Mouse (Mus musculus) embryonic facial prominence, embryonic 11.5 days (tissue): ENCODE measurements around the gene D2hgdh. TPM values are rescaled to one million over a fixed set of nuclear protein-coding genes. Genes with fewer than 3 reads are reported as not detected.
"Not testable (repeated sequence)": the region's sequence is repeated elsewhere in the genome, so short reads cannot be mapped to it uniquely, and the experiment has no call there.

Experiments
- ATAC-seq: fragments of 200-750 bp; cut with Nextera tagmentation; replicated peaks from 2 replicates; pipeline ENCODE4 v1.8.0; 2017; ENCODE audit warnings: low read depth; ENCODE audit not compliant: insufficient number of reproducible peaks, low FRiP score, low TSS enrichment
- DNase-seq: peaks from one replicate; pipeline ENCODE4 v3.0.0-alpha.2; 2015; ENCODE audit warnings: low spot score
- H3K27ac ChIP-seq: fragments of 300-500 bp; sonication (generic); replicated peaks from 2 replicates; pipeline ENCODE4 v1.5.1; 2014; ENCODE audit warnings: mild to moderate bottlenecking, low read depth, low read length, control low read depth
- H3K27me3 ChIP-seq: fragments of 300-500 bp; sonication (generic); 2 replicates; pipeline ENCODE4 v1.6.1; 2014; ENCODE audit warnings: mild to moderate bottlenecking, low read length, moderate library complexity, mixed read lengths; ENCODE audit not compliant: control insufficient read depth, insufficient read depth
- H3K36me3 ChIP-seq: fragments of 300-500 bp; sonication (generic); replicated peaks from 2 replicates; pipeline ENCODE4 v1.6.1; 2014; ENCODE audit warnings: low read depth, mild to moderate bottlenecking, low read length, moderate library complexity, mixed read lengths; ENCODE audit not compliant: control insufficient read depth, insufficient read depth
- H3K4me1 ChIP-seq: fragments of 300-500 bp; sonication (generic); 2 replicates; pipeline ENCODE4 v1.6.1; 2014; ENCODE audit warnings: low read length, mixed read lengths; ENCODE audit not compliant: control insufficient read depth, insufficient read depth
- H3K4me2 ChIP-seq: fragments of 300-500 bp; sonication (generic); 2 replicates; pipeline ENCODE4 v1.6.1; 2014; ENCODE audit warnings: low read depth, mild to moderate bottlenecking, control low read depth, low read length, moderate library complexity
- H3K4me3 ChIP-seq: fragments of 300-500 bp; sonication (generic); 2 replicates; pipeline ENCODE4 v1.5.1; 2014; ENCODE audit warnings: low read depth, low read length, control low read depth
- H3K9ac ChIP-seq: fragments of 300-500 bp; sonication (generic); replicated peaks from 2 replicates; pipeline ENCODE4 v1.6.1; 2014; ENCODE audit warnings: mild to moderate bottlenecking, control low read depth, low read length
- H3K9me3 ChIP-seq: fragments of 300-500 bp; sonication (generic); replicated peaks from 2 replicates; pipeline ENCODE4 v1.6.1; 2016; ENCODE audit warnings: mild to moderate bottlenecking, low read length, inconsistent platforms, mixed read lengths; ENCODE audit not compliant: control insufficient read depth
- WGBS: fragments of 180-500 bp; shearing (Covaris S2); extraction: QIAGEN DNeasy Blood & Tissue Kit; methylation state at CpG from one replicate; pipeline ENCODE4 v1.1.7; 2014; 5-methylcytosine and 5-hydroxymethylcytosine counted together
- polyA plus RNA-seq: library from polyadenylated mRNA; unstranded; fragments of >200 nt; fragmentation: Nextera tagmentation; extraction: Ambion mirVana; gene quantifications from 2 replicates; pipeline ENCODE4 v1.2.1, GENCODE M21; 2014

The D2hgdh gene
- polyA plus RNA-seq, 1 experiment from 2014 or later: 8.4 TPM

- Histone ChIP-seq H3K9ac (no peak overlapping the region), H3K4me1 (no peaks in the 10 kb centered on the region), H3K4me3 (no peak overlapping the region), H3K27me3 (no peaks in the 10 kb centered on the region), H3K9me3 (no peaks in the 10 kb centered on the region), H3K27ac (no peak overlapping the region), H3K36me3 (no peaks in the 10 kb centered on the region), H3K4me2 (no peak overlapping the region)
- ATAC-seq: no peak
- DNase-seq: no peak
- WGBS: 83% methylated on average over 4 of the region's 4 CpGs
Observed at GRCm38 (mm10) chr1:93835211-93835610, 10.5 kb downstream of the D2hgdh start.

- Histone ChIP-seq H3K4me3 (no peak overlapping the region), H3K27ac (no peak overlapping the region), H3K9ac (no peak overlapping the region), H3K27me3 (no peaks in the 10 kb centered on the region), H3K36me3 (no peaks in the 10 kb centered on the region), H3K4me1 (no peaks in the 10 kb centered on the region), H3K4me2 (no peak overlapping the region), H3K9me3 (no peaks in the 10 kb centered on the region)
- 89% methylated on average over 6 of the region's 6 CpGs for WGBS
- DNase-seq (no peak), ATAC-seq (no peak)
Observed at GRCm38 (mm10) chr1:93835876-93836531, 11.3 kb downstream of the D2hgdh start.

- Histone ChIP-seq H3K4me3 (no peak overlapping the region), H3K4me1 (no peaks in the 10 kb centered on the region), H3K27me3 (no peaks in the 10 kb centered on the region), H3K9me3 (no peaks in the 10 kb centered on the region), H3K4me2 (no peak overlapping the region), H3K36me3 (no peaks in the 10 kb centered on the region), H3K27ac (no peak overlapping the region), H3K9ac (no peak overlapping the region)
- 89% methylated on average over 2 of the region's 2 CpGs for WGBS
- ATAC-seq (no peak), DNase-seq (no peak)
Observed at GRCm38 (mm10) chr1:93836532-93836913, 11.8 kb downstream of the D2hgdh start.

GRCm38 (mm10) chr1:93837335-93837734 is 12.6 kb downstream of the D2hgdh start:
- ATAC-seq: no peak
- DNase-seq: no peak
- Histone ChIP-seq H3K4me1 (no peaks in the 10 kb centered on the region), H3K4me2 (no peak overlapping the region), H3K27me3 (no peaks in the 10 kb centered on the region), H3K27ac (no peak overlapping the region), H3K9me3 (no peaks in the 10 kb centered on the region), H3K9ac (no peak overlapping the region), H3K4me3 (no peak overlapping the region), H3K36me3 (no peaks in the 10 kb centered on the region)
- 96% methylated on average over 7 of the region's 8 CpGs for WGBS

GRCm38 (mm10) chr1:93838569-93838968 is 13.9 kb downstream of the D2hgdh start:
- H3K27ac ChIP-seq, H3K9me3 ChIP-seq, H3K4me3 ChIP-seq, ATAC-seq, DNase-seq, H3K36me3 ChIP-seq, H3K27me3 ChIP-seq, H3K4me2 ChIP-seq, H3K4me1 ChIP-seq, H3K9ac ChIP-seq: not testable (repeated sequence)
- WGBS: 94% methylated on average over 6 of the region's 8 CpGs

- H3K36me3 ChIP-seq, DNase-seq, H3K27me3 ChIP-seq, H3K9ac ChIP-seq, ATAC-seq, H3K27ac ChIP-seq, H3K4me1 ChIP-seq, H3K4me3 ChIP-seq, H3K9me3 ChIP-seq, H3K4me2 ChIP-seq: not testable (repeated sequence)
- WGBS: 70% methylated on average over 1 of the region's 3 CpGs
Observed at GRCm38 (mm10) chr1:93845766-93846366, 21.2 kb downstream of the D2hgdh start.

GRCm38 (mm10) chr1:93855790-93856189 is 31.1 kb downstream of the D2hgdh start:
- 97% methylated on average over 4 of the region's 4 CpGs for WGBS
- not testable (repeated sequence) for H3K27me3 ChIP-seq, H3K27ac ChIP-seq, ATAC-seq, H3K4me2 ChIP-seq, H3K4me1 ChIP-seq, H3K36me3 ChIP-seq, DNase-seq, H3K9ac ChIP-seq, H3K9me3 ChIP-seq, H3K4me3 ChIP-seq

- DNase-seq: no peak
- H3K4me2 ChIP-seq: no peak overlapping the region
- no peak overlapping the region for H3K27ac ChIP-seq
- H3K9ac ChIP-seq: no peak overlapping the region
- no peaks in the 10 kb centered on the region for H3K36me3 ChIP-seq
- no peaks in the 10 kb centered on the region for H3K27me3 ChIP-seq
- ATAC-seq: no peak
- no peaks in the 10 kb centered on the region for H3K4me1 ChIP-seq
- H3K4me3 ChIP-seq: no peak overlapping the region
- 90% methylated on average over 6 of the region's 6 CpGs for WGBS
- H3K9me3 ChIP-seq: no peaks in the 10 kb centered on the region
Observed at GRCm38 (mm10) chr1:93857370-93857769, 32.7 kb downstream of the D2hgdh start.
